Mouse (Mus musculus) small intestine, adult 2 months (tissue): ENCODE measurements around the gene Gm10031.

Experiments
- CTCF ChIP-seq: fragments of 200-500 bp; IDR thresholded peaks from 2 replicates; pipeline ENCODE4 v1.5.1; 2012; ENCODE audit warnings: low read depth, mild to moderate bottlenecking, control low read depth, inconsistent platforms, low read length, moderate library complexity, mixed read lengths; ENCODE audit not compliant: insufficient replicate concordance, insufficient read length; ENCODE audit errors: extremely low read depth
- POLR2A ChIP-seq: fragments of 200-500 bp; IDR thresholded peaks from 2 replicates; pipeline ENCODE4 v1.6.1; 2012; ENCODE audit warnings: low read depth, mild to moderate bottlenecking, control low read depth, inconsistent platforms, low read length, moderate library complexity

- TF ChIP-seq CTCF: no peak
- no peak for TF ChIP-seq POLR2A
These were observed 14.6 kb downstream of the Gm10031 start for GRCm38 (mm10) chr1:156538382-156538781.
